9 mouse cellular contexts compared by ENCODE assay signal in the genomic region with DNA sequence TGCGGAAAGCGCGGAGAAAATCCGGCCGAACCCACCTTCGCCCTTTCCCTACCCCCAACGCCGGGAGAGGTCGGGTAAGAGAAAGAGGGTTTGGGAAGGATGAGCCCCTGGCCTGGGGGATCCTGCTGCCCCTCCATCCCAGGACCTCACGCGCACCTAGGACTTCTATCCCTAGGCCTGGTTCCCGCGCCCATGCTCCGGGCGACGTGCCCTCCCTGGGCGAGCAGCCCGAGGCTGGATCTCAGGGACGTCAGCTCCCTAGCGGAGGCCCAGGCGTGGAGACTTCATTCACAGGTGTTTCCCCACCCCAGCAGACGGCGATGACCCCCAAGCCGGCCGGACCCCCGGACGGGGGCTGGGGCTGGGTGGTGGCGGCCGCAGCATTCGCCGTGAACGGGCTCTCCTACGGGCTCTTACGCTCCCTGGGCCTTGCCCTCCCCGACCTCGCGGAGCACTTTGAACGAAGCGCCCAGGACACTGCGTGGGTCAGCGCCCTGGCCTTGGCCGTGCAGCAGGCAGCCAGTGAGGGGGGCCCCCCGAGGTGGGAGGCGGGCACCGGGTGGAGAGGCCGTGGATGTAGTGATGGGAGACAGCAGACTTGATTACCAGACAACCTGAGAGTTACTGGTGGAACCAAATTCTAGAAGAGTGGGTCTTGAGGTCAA. TPM values are rescaled to one million over a fixed set of nuclear protein-coding genes. Genes with fewer than 3 reads are reported as not detected.
DNase-seq lines count a peak whose midpoint lies in the region; ATAC-seq and TF ChIP-seq lines count a peak whose summit lies in the region.
"Had no signal": no experiment of that assay in that cellular context is flagged by ENCODE, and none has a peak within 500 bp of the region (broad histone marks: within the 10 kb centered on the region; RNA-seq: fewer than 3 reads in every experiment).

No protein-coding gene starts in this region.

- peak overlapping the region; percentile 43 for H3K27ac ChIP-seq in gastrocnemius, adult 2 months
- H3K27ac ChIP-seq in bone marrow macrophage, adult 2 months (ENCODE audit: insufficient read depth, low read depth, low read length), result no peak overlapping the region
- no peak overlapping the region for H3K27ac ChIP-seq in forebrain, embryonic 13.5 days
- peak overlapping the region; percentile 42 for H3K27ac ChIP-seq in kidney, adult 2 months (ENCODE audit: insufficient read depth, low read depth, low read length)
- H3K27ac ChIP-seq in midbrain, embryonic 11.5 days (ENCODE audit: low read depth, low read length), result no peak overlapping the region

- intact Hi-C loops in gastrocnemius, adult 2 months (cut with DNase I), result no loop called here
- intact Hi-C loops in gastrocnemius, postnatal 36 days (cut with DNase I), result loop anchor here (5.0 kb wide), 1 partner anchor 157 kb away; no protein-coding TSS in a partner anchor

- H3K27me3 ChIP-seq in forebrain, embryonic 13.5 days, result peaks cover 60% of the 10 kb centered on the region
- H3K27me3 ChIP-seq in kidney, adult 2 months (replicated peaks; ENCODE audit: control insufficient read depth, insufficient read depth, low read length), result no peaks in the 10 kb centered on the region
- H3K27me3 ChIP-seq in midbrain, embryonic 11.5 days (ENCODE audit: control insufficient read depth, insufficient read depth, low read length), result peaks cover 39% of the 10 kb centered on the region
- H3K27me3 ChIP-seq: CH12.LX had no signal

- peak; percentile 55 for DNase-seq in gastrocnemius, adult 2 months
- no peak for DNase-seq in gastrocnemius, postnatal 36 days
- DNase-seq in kidney, adult 2 months, result peak; percentile 89
- peak; percentile 94 for DNase-seq in midbrain, embryonic 11.5 days (ENCODE audit: low spot score, missing footprints)
- DNase-seq in spleen, postnatal 14 days (ENCODE audit: low spot score in 2 of 2), result no peak
- no peak for DNase-seq in yolk sac, embryonic 10.5 days (ENCODE audit: low spot score)

- peak overlapping the region; percentile 67 for H3K4me3 ChIP-seq in gastrocnemius, adult 2 months
- H3K4me3 ChIP-seq in bone marrow macrophage, adult 2 months (ENCODE audit: insufficient read depth, low read length), result peak overlapping the region; percentile 32
- H3K4me3 ChIP-seq in forebrain, embryonic 13.5 days, result peak overlapping the region; percentile 33
- H3K4me3 ChIP-seq in kidney, adult 2 months (ENCODE audit: insufficient read depth, low read depth, low read length), result peak overlapping the region; percentile 32
- H3K4me3 ChIP-seq in midbrain, embryonic 11.5 days (ENCODE audit: low read depth, low read length), result peak overlapping the region; percentile 31

- TF ChIP-seq CTCF in gastrocnemius, adult 2 months (IDR thresholded peaks at IDR 0.05), result no peak
- no peak for TF ChIP-seq CTCF in bone marrow macrophage, adult 2 months (IDR thresholded peaks at IDR 0.05; ENCODE audit: low read depth, low read length)
- TF ChIP-seq CTCF in kidney, adult 2 months (conservative IDR thresholded peaks at IDR 0.05; ENCODE audit: insufficient read depth, insufficient read length, low read depth, low read length), result no peak

- 0 out of 2 replicates have a peak, but pooled peaks have one; percentile 44 for ATAC-seq in forebrain, embryonic 13.5 days
- peak; percentile 61 for ATAC-seq in midbrain, embryonic 11.5 days (ENCODE audit: low FRiP score)

- peaks cover 14% of the 10 kb centered on the region for H3K36me3 ChIP-seq in forebrain, embryonic 13.5 days (ENCODE audit: poor library complexity, severe bottlenecking)
- H3K36me3 ChIP-seq in kidney, adult 2 months (ENCODE audit: control insufficient read depth, insufficient read depth, low read length), result no peaks in the 10 kb centered on the region; the same call in 1 of the 2 replicates
- no peaks in the 10 kb centered on the region for H3K36me3 ChIP-seq in midbrain, embryonic 11.5 days (ENCODE audit: control insufficient read depth, insufficient read depth, low read length)

- H3K9me3 ChIP-seq in forebrain, embryonic 13.5 days (replicated peaks), result no peaks in the 10 kb centered on the region
- no peaks in the 10 kb centered on the region for H3K9me3 ChIP-seq in midbrain, embryonic 11.5 days (ENCODE audit: control insufficient read depth, low read length)

- H3K9ac ChIP-seq in forebrain, embryonic 13.5 days, result peak overlapping the region; percentile 56
- peak overlapping the region; percentile 46 for H3K9ac ChIP-seq in midbrain, embryonic 11.5 days (ENCODE audit: low read length)

- TF ChIP-seq POLR2A in bone marrow macrophage, adult 2 months (IDR thresholded peaks at IDR 0.05; ENCODE audit: borderline replicate concordance, low read depth, low read length), result no peak
- TF ChIP-seq POLR2A in kidney, adult 2 months (IDR thresholded peaks at IDR 0.05; ENCODE audit: low read depth, low read length), result no peak

- H3K4me1 ChIP-seq in bone marrow macrophage, adult 2 months (ENCODE audit: control insufficient read depth, insufficient read depth, low read length), result peaks cover 14% of the 10 kb centered on the region
- peaks cover 30% of the 10 kb centered on the region for H3K4me1 ChIP-seq in forebrain, embryonic 13.5 days
- peaks cover 36% of the 10 kb centered on the region for H3K4me1 ChIP-seq in kidney, adult 2 months (ENCODE audit: control insufficient read depth, insufficient read depth, low read length)
- peaks cover 21% of the 10 kb centered on the region for H3K4me1 ChIP-seq in midbrain, embryonic 11.5 days (ENCODE audit: control insufficient read depth, insufficient read depth, low read length)

- peak overlapping the region; percentile 60 for H3K4me2 ChIP-seq in forebrain, embryonic 13.5 days
- H3K4me2 ChIP-seq in midbrain, embryonic 11.5 days, result peak overlapping the region; percentile 53

- WGBS in forebrain, embryonic 13.5 days, result under 1% methylated on average over 46 of the region's 46 CpGs
- WGBS in kidney, adult 2 months, result 7% methylated on average over 46 of the region's 46 CpGs
- 1% methylated on average over 46 of the region's 46 CpGs for WGBS in midbrain, embryonic 11.5 days

RNA-seq across cellular contexts. Expression of a gene that starts 1.8 kb away (rescaled TPM):
- not detected for total RNA-seq in gastrocnemius, adult 2 months (2021)
- total RNA-seq in gastrocnemius, postnatal 36 days (2021), result under 1 TPM; 0.46 to 0.49 TPM
- not detected in 2 replicates for polyA plus RNA-seq in bone marrow macrophage, adult 2 months (2012; ENCODE audit: insufficient read depth, insufficient read length, missing spikeins)
- polyA plus RNA-seq in forebrain, embryonic 13.5 days (2015; fragmentation: Nextera tagmentation; extraction: Ambion mirVana), result 1.8 and 2.2 TPM in 2 replicates
- 36.4 and 56.5 TPM in 2 replicates for polyA plus RNA-seq in kidney, adult 2 months (2012; rRNA removed)
- polyA plus RNA-seq in midbrain, embryonic 11.5 days (2014; fragmentation: Nextera tagmentation; extraction: Ambion mirVana), result 0.19 and 0.30 TPM in 2 replicates

RNA-seq across cellular contexts. Expression of a gene that starts 6.5 kb away (rescaled TPM):
- total RNA-seq in gastrocnemius, adult 2 months (2021), result under 1 TPM; 0.28 to 0.67 TPM
- under 1 TPM; 0.74 to 0.94 TPM for total RNA-seq in gastrocnemius, postnatal 36 days (2021)
- polyA plus RNA-seq in bone marrow macrophage, adult 2 months (2012; ENCODE audit: insufficient read depth, insufficient read length, missing spikeins), result 6.1 and 8.5 TPM in 2 replicates
- polyA plus RNA-seq in forebrain, embryonic 13.5 days (2015; fragmentation: Nextera tagmentation; extraction: Ambion mirVana), result 13.4 and 14.8 TPM in 2 replicates
- 44.0 and 48.8 TPM in 2 replicates for polyA plus RNA-seq in kidney, adult 2 months (2012; rRNA removed)
- polyA plus RNA-seq in midbrain, embryonic 11.5 days (2014; fragmentation: Nextera tagmentation; extraction: Ambion mirVana), result 14.9 and 15.8 TPM in 2 replicates

RNA-seq across cellular contexts. Expression of a gene that starts 15.3 kb away (rescaled TPM):
- total RNA-seq in gastrocnemius, adult 2 months (2021), result 1 to 10 TPM; 1.4 to 2.6 TPM
- 1 to 10 TPM; 3.7 to 6.5 TPM for total RNA-seq in gastrocnemius, postnatal 36 days (2021)
- 0.32 and 0.70 TPM in 2 replicates for polyA plus RNA-seq in bone marrow macrophage, adult 2 months (2012; ENCODE audit: insufficient read depth, insufficient read length, missing spikeins)
- 4.3 and 4.7 TPM in 2 replicates for polyA plus RNA-seq in forebrain, embryonic 13.5 days (2015; fragmentation: Nextera tagmentation; extraction: Ambion mirVana)
- 7.9 and 8.8 TPM in 2 replicates for polyA plus RNA-seq in kidney, adult 2 months (2012; rRNA removed)
- 4.9 and 5.4 TPM in 2 replicates for polyA plus RNA-seq in midbrain, embryonic 11.5 days (2014; fragmentation: Nextera tagmentation; extraction: Ambion mirVana)

RNA-seq across cellular contexts. Expression of a gene that starts 23.4 kb away (rescaled TPM):
- total RNA-seq in gastrocnemius, adult 2 months (2021), result 10 to 100 TPM; 33.4 to 37.0 TPM
- total RNA-seq in gastrocnemius, postnatal 36 days (2021), result 10 to 100 TPM; 29.3 to 31.9 TPM
- 49.9 and 53.0 TPM in 2 replicates for polyA plus RNA-seq in bone marrow macrophage, adult 2 months (2012; ENCODE audit: insufficient read depth, insufficient read length, missing spikeins)
- 226 and 229 TPM in 2 replicates for polyA plus RNA-seq in forebrain, embryonic 13.5 days (2015; fragmentation: Nextera tagmentation; extraction: Ambion mirVana)
- polyA plus RNA-seq in kidney, adult 2 months (2012; rRNA removed), result 73.6 and 78.9 TPM in 2 replicates
- polyA plus RNA-seq in midbrain, embryonic 11.5 days (2014; fragmentation: Nextera tagmentation; extraction: Ambion mirVana), result 226 and 232 TPM in 2 replicates

RNA-seq across cellular contexts. Expression of a gene that starts 25.3 kb away (rescaled TPM):
- total RNA-seq in gastrocnemius, adult 2 months (2021), result 1 to 10 TPM; 3.7 to 4.4 TPM
- total RNA-seq in gastrocnemius, postnatal 36 days (2021), result 1 to 10 TPM; 1.3 to 2.4 TPM
- polyA plus RNA-seq in bone marrow macrophage, adult 2 months (2012; ENCODE audit: insufficient read depth, insufficient read length, missing spikeins), result 3.3 and 4.8 TPM in 2 replicates
- polyA plus RNA-seq in forebrain, embryonic 13.5 days (2015; fragmentation: Nextera tagmentation; extraction: Ambion mirVana), result 10.7 and 12.1 TPM in 2 replicates
- polyA plus RNA-seq in kidney, adult 2 months (2012; rRNA removed), result 13.9 and 15.8 TPM in 2 replicates
- polyA plus RNA-seq in midbrain, embryonic 11.5 days (2014; fragmentation: Nextera tagmentation; extraction: Ambion mirVana), result 9.7 and 12.1 TPM in 2 replicates

Comparison
In these comparisons a context has a peak if more than half of its experiments do, and no peak if none do; other contexts are left out.
1. DNase-seq: peak in gastrocnemius, adult 2 months (single experiment), kidney, adult 2 months (single experiment) and midbrain, embryonic 11.5 days (single experiment); none in gastrocnemius, postnatal 36 days (0 of 2), spleen, postnatal 14 days (0 of 2) and yolk sac, embryonic 10.5 days (single experiment).
2. H3K27ac ChIP-seq: peak in gastrocnemius, adult 2 months (single experiment) and kidney, adult 2 months (single experiment); none in bone marrow macrophage, adult 2 months (single experiment), forebrain, embryonic 13.5 days (single experiment) and midbrain, embryonic 11.5 days (single experiment).
3. RNA of a gene that starts 1.8 kb away (polyA plus RNA-seq): 36.4 to 56.5 TPM in kidney, adult 2 months; 1.8 to 2.2 TPM in forebrain, embryonic 13.5 days, 0.19 to 0.30 TPM in midbrain, embryonic 11.5 days and not detected in bone marrow macrophage, adult 2 months; every median in the first group is over 10 times any median in the second.
4. Peak in every context shown above with its lines, with median percentiles within 50 percentile points of each other: H3K4me3 ChIP-seq.